Mouse (Mus musculus) CH12.LX (cell line): Measurements from ENCODE around the gene Gm28729. TPM values are rescaled to one million over a fixed set of nuclear protein-coding genes. Genes with fewer than 3 reads are reported as not detected.

Experiments
- DNase-seq: peaks from one replicate; pipeline ENCODE4 v3.0.0-alpha.2; 2013; ENCODE audit errors: extremely low read depth
- H3K27ac ChIP-seq: 2 replicates; pipeline ENCODE4 v1.5.1; 2012; ENCODE audit warnings: low read depth, mild to moderate bottlenecking, control low read depth, moderate library complexity; ENCODE audit not compliant: insufficient read depth
- H3K27me3 ChIP-seq: replicated peaks from 2 replicates; pipeline ENCODE3; 2012; ENCODE audit warnings: inconsistent platforms
- H3K36me3 ChIP-seq, 2 experiments: replicated peaks in 1 of 2; 2 replicates each; pipeline versions ENCODE3 to v1.6.1; 2012; ENCODE audit warnings: inconsistent platforms in 1 of 2, low read length in 1 of 2, mild to moderate bottlenecking in 1 of 2, mixed read lengths in 1 of 2, moderate library complexity in 1 of 2; ENCODE audit not compliant: control insufficient read depth in 1 of 2, insufficient read depth in 1 of 2
- H3K4me1 ChIP-seq, 2 experiments: 2 replicates each; pipeline ENCODE4 v1.6.1; 2012; ENCODE audit warnings: inconsistent platforms in 1 of 2, moderate library complexity in 1 of 2; ENCODE audit not compliant: insufficient read depth in 2 of 2, control insufficient read depth in 1 of 2
- H3K4me2 ChIP-seq: 2 replicates; pipeline ENCODE4 v1.6.1; 2012; ENCODE audit warnings: low read depth, mild to moderate bottlenecking, control low read depth; ENCODE audit not compliant: poor library complexity, insufficient read depth, severe bottlenecking
- H3K4me3 ChIP-seq, 3 experiments: fragments of 150-350 bp in 1 of 3; sonication (generic) in 1 of 3; replicated peaks in 1 of 3; 2 replicates each; pipeline versions ENCODE3 to v1.5.1; 2011 to 2012; ENCODE audit warnings: low read depth in 2 of 3, low read length in 2 of 3, mild to moderate bottlenecking in 2 of 3, moderate library complexity in 2 of 3, control low read depth in 1 of 3, improper control_type of control experiment in 1 of 3, inconsistent platforms in 1 of 3, mixed read lengths in 1 of 3; ENCODE audit not compliant: poor library complexity in 1 of 3
- H3K79me2 ChIP-seq: replicated peaks from 2 replicates; pipeline ENCODE4 v1.6.1; 2012; ENCODE audit warnings: mild to moderate bottlenecking, moderate library complexity; ENCODE audit not compliant: control insufficient read depth, poor library complexity, insufficient read depth, severe bottlenecking; ENCODE audit errors: extremely low read depth
- H3K9ac ChIP-seq: 2 replicates; pipeline ENCODE4 v1.6.1; 2012; ENCODE audit warnings: low read depth, mild to moderate bottlenecking, control low read depth, moderate library complexity; ENCODE audit not compliant: insufficient read depth
- H3K9me3 ChIP-seq: replicated peaks from 2 replicates; pipeline ENCODE3; 2012; ENCODE audit warnings: low read length, inconsistent platforms, mixed read lengths
- BHLHE40 ChIP-seq: IDR thresholded peaks from 2 replicates; pipeline ENCODE4 v1.6.1; 2011; ENCODE audit warnings: mild to moderate bottlenecking, low read depth, low read length, improper control_type of control experiment
- CHD2 ChIP-seq: IDR thresholded peaks from 2 replicates; pipeline ENCODE4 v1.6.1; 2011; ENCODE audit warnings: low read length, improper control_type of control experiment
- E2F4 ChIP-seq: IDR thresholded peaks from 2 replicates; pipeline ENCODE4 v1.6.1; 2011; ENCODE audit warnings: low read depth, low read length, improper control_type of control experiment; ENCODE audit not compliant: insufficient replicate concordance
- EP300 ChIP-seq: IDR thresholded peaks from 2 replicates; pipeline ENCODE4 v1.6.1; 2011; ENCODE audit warnings: low read length, improper control_type of control experiment
- HCFC1 ChIP-seq: IDR thresholded peaks from 2 replicates; pipeline ENCODE4 v1.6.1; 2012; ENCODE audit warnings: low read depth, mild to moderate bottlenecking, inconsistent platforms, low read length, improper control_type of control experiment
- KAT2A ChIP-seq: IDR thresholded peaks from 2 replicates; pipeline ENCODE4 v1.6.1; 2012; ENCODE audit warnings: low read length, improper control_type of control experiment, inconsistent platforms; ENCODE audit not compliant: insufficient replicate concordance
- MAFK ChIP-seq: IDR thresholded peaks from 2 replicates; pipeline ENCODE4 v1.6.1; 2011; ENCODE audit warnings: low read length, improper control_type of control experiment; ENCODE audit not compliant: insufficient replicate concordance
- MAX ChIP-seq: IDR thresholded peaks from 2 replicates; pipeline ENCODE4 v1.6.1; 2011; ENCODE audit warnings: low read length, improper control_type of control experiment
- NELFE ChIP-seq: IDR thresholded peaks from 2 replicates; pipeline ENCODE4 v1.6.1; 2011; ENCODE audit warnings: low read depth, low read length, improper control_type of control experiment
- PAX5 ChIP-seq: IDR thresholded peaks from 2 replicates; pipeline ENCODE4 v1.6.1; 2012; ENCODE audit warnings: low read length, inconsistent platforms, mixed read lengths
- RAD21 ChIP-seq: IDR thresholded peaks from 2 replicates; pipeline ENCODE4 v1.6.1; 2011; ENCODE audit warnings: low read depth, mild to moderate bottlenecking, low read length, improper control_type of control experiment, moderate library complexity
- SMC3 ChIP-seq: IDR thresholded peaks from 2 replicates; pipeline ENCODE4 v1.6.1; 2011; ENCODE audit warnings: low read depth, low read length, improper control_type of control experiment
- USF1 ChIP-seq: IDR thresholded peaks from 2 replicates; pipeline ENCODE4 v1.6.1; 2014; ENCODE audit warnings: low read depth, mild to moderate bottlenecking, inconsistent platforms, low read length, improper control_type of control experiment
- ZKSCAN1 ChIP-seq: IDR thresholded peaks from 2 replicates; pipeline ENCODE4 v1.6.1; 2012; ENCODE audit warnings: low read depth, inconsistent platforms, low read length, improper control_type of control experiment, borderline replicate concordance
- ZMIZ1 ChIP-seq: IDR thresholded peaks from 2 replicates; pipeline ENCODE4 v1.6.1; 2012; ENCODE audit warnings: low read depth, mild to moderate bottlenecking, inconsistent platforms, low read length, improper control_type of control experiment
- ZNF384 ChIP-seq: IDR thresholded peaks from 2 replicates; pipeline ENCODE4 v1.6.1; 2012; ENCODE audit warnings: low read depth, low read length, improper control_type of control experiment, inconsistent platforms
- dilution Hi-C: fragments of 300-500 bp; cut with MboI; formaldehyde crosslinking; loops from 2 replicates; pipeline ENCODE4 v1.14.3; 2020; ENCODE audit warnings: low sequenced_read_pairs; ENCODE audit not compliant: extremely low pct_unique_long_range_greater_than_20kb, extremely low pct_ligation_motif_present
- in situ Hi-C: fragments of 300-500 bp; cut with MboI; formaldehyde crosslinking; loops from 3 replicates; pipeline ENCODE4 v1.14.3; 2019; ENCODE audit warnings: low sequenced_read_pairs, low pct_ligation_motif_present, low pct_unique_long_range_greater_than_20kb, mixed read lengths
- polyA plus RNA-seq: library from polyadenylated mRNA; unstranded; fragments of >175 nt; gene quantifications from 2 replicates; pipeline ENCODE4 v1.2.1, GENCODE M21; 2012; ENCODE audit warnings: low read depth; ENCODE audit not compliant: insufficient read length
- total RNA-seq, 2 experiments: library from RNA; depleted of rRNA; stranded (reverse); fragments of 300-350 nt in 1 of 2; fragments of >200 nt in 1 of 2; gene quantifications; 2 replicates each; pipeline ENCODE4 v1.2.3; 2012 to 2014

Gene Gm28729
- total and polyA plus RNA-seq, 3 experiments: not detected

DNA sequence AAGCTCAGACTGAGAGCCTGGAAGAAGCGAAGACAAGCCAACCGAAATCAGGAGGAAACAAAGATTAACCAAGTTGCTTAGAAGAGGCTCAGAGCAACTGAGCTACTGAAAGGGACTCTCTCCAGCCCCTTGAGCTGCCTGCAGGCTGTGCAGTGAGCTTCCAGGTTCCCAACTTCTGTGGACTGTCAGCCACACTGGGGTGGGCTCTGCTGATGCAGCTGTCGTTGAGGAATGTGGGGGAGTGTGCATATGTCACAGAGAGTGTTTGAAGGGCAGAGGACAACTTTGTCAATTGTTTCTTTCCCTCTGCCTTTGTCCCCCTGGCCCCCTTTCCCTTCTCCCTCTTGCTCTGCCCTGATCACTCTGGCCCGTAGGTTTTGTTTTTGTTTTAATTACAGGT, 72.1 kb downstream of the Gm28729 start:
- Histone ChIP-seq H3K9me3 (peaks cover 5% of the 10 kb centered on the region), H3K27me3 (no peaks in the 10 kb centered on the region), H3K9ac (no peak overlapping the region), H3K27ac (no peak overlapping the region), H3K4me3 (no peak overlapping the region), H3K79me2 (no peaks in the 10 kb centered on the region), H3K36me3 (no peaks in the 10 kb centered on the region), H3K4me2 (no peak overlapping the region), H3K4me1 (peaks cover 0 to 6% of the 10 kb centered on the region in 2 experiments; a peak in 1 of 4 replicates)
- dilution Hi-C loops: no loop called here
- TF ChIP-seq NELFE (no peak), ZKSCAN1 (no peak), CHD2 (no peak), MAFK (no peak), EP300 (no peak), PAX5 (no peak)
- in situ Hi-C loops: no loop called here
- no peak for DNase-seq

DNA sequence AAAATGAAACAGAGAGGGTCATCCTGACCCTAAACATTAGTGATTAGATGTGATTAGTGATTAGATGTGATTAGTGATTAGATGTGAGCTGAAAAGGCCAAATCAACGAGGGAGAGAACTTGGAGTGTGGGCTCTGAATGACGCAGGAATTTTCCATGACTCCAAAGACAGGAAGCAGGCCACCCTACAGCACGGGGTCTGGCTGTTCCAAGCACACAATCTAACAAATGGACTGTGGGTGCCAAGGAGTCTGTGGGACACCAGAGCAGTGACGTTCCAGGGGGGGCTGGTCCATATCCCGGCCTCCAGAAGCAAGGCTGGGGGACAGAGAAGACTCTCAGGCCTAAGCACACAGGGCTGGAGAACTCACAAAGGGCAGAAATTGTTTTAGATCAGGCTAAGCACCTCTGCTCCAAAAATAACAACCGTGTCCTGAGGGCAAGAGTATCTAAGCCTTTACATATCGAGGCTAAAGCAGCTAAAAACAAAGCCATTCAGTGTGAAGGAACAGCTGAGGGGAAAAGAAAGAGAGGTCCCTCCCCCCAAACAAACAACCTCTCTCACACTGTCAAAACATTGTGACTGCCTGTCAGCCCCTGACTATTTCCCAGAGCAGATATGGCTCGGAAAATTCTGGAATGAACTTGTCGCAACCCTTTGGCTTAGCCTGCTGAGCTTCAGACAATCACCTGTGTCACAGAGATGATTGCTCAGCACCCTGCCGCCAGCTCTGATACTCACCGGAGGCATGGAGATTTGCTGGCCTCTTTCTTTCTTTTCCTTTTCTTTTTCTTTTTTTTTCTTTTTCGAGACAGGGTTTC, 74.0 kb downstream of the Gm28729 start:
- Histone ChIP-seq H3K4me3 (no peak overlapping the region), H3K4me2 (no peak overlapping the region), H3K9me3 (peaks cover 5% of the 10 kb centered on the region), H3K27me3 (no peaks in the 10 kb centered on the region), H3K36me3 (no peaks in the 10 kb centered on the region)
- no peak for DNase-seq
- in situ Hi-C loops: no loop called here
- dilution Hi-C loops: no loop called here
- TF ChIP-seq ZNF384 (no peak), MAX (no peak), RAD21 (no peak), ZMIZ1 (no peak), SMC3 (no peak)
- TF ChIP-seq, all 38 proteins: peak for 0
- H3K4me1 ChIP-seq: peaks cover 0 to 6% of the 10 kb centered on the region in 2 experiments; a peak in 1 of 4 replicates
- H3K27ac ChIP-seq: no peak overlapping the region
- H3K9ac ChIP-seq: no peak overlapping the region
- no peaks in the 10 kb centered on the region for H3K79me2 ChIP-seq

DNA sequence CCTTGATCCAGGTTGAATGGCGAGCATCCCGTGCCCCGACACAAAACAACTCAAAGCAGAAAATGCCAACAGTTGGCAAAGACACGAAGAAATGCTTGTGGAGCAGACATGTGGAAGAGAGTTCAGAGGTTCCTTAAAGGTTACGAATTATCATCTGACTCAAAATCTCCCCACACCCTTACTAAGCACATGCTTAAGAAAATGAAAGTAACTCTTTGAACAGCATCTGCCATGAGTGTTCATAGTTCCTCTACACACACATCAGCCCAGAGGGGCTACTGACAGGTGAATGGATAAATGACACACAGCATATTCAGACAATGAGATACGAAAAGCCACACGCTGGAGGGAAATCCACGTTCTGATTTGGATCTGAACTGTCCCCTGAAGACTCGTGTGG, 75.5 kb downstream of the Gm28729 start:
- Histone ChIP-seq H3K79me2 (no peaks in the 10 kb centered on the region), H3K36me3 (no peaks in the 10 kb centered on the region), H3K9ac (no peak overlapping the region), H3K4me1 (peaks cover 0 to 6% of the 10 kb centered on the region in 2 experiments; a peak in 1 of 4 replicates), H3K4me2 (no peak overlapping the region), H3K27ac (no peak overlapping the region), H3K9me3 (peaks cover 5% of the 10 kb centered on the region), H3K27me3 (no peaks in the 10 kb centered on the region), H3K4me3 (no peak overlapping the region)
- in situ Hi-C loops: no loop called here
- no peak for DNase-seq
- TF ChIP-seq USF1 (no peak), E2F4 (no peak), HCFC1 (no peak), KAT2A (no peak), BHLHE40 (0 out of 2 replicates have a peak, but pooled peaks have one; percentile 18), MAX (peak; percentile 39; the same call in 1 of the 2 replicates)
- dilution Hi-C loops: no loop called here
